Mouse (Mus musculus): ENCODE measurements around the gene Ick. TPM values are rescaled to one million over a fixed set of nuclear protein-coding genes. Genes with fewer than 3 reads are reported as not detected.

Gene Ick
- polyA plus RNA-seq, 1 experiment from 2014 or later: 28.1 TPM

GRCm38 (mm10) chr9:78154211-78154977 is 45.4 kb downstream of the Ick start:
- peaks cover 9% of the 10 kb centered on the region for H3K36me3 ChIP-seq (ENCODE audit: control insufficient read depth, insufficient read depth, low read length)

GRCm38 (mm10) chr9:78157221-78157620 is 48.2 kb downstream of the Ick start:
- Histone ChIP-seq H3K9me3 (ENCODE audit: control insufficient read depth, low read length) (no peaks in the 10 kb centered on the region), H3K9ac (ENCODE audit: low read depth, low read length) (no peak overlapping the region), H3K4me3 (ENCODE audit: low read length) (no peak overlapping the region), H3K36me3 (ENCODE audit: control insufficient read depth, insufficient read depth, low read length) (peaks cover 22% of the 10 kb centered on the region), H3K27me3 (replicated peaks; ENCODE audit: control insufficient read depth, insufficient read depth, low read length) (no peaks in the 10 kb centered on the region), H3K4me2 (ENCODE audit: low read depth, low read length) (no peak overlapping the region), H3K4me1 (ENCODE audit: control insufficient read depth, insufficient read depth, low read length) (no peaks in the 10 kb centered on the region), H3K27ac (ENCODE audit: low read length) (no peak overlapping the region)
- ATAC-seq: no peak
- WGBS: 77% methylated on average over 1 of the region's 1 CpGs

More at GRCm38 (mm10) chr9:78154211-78154977, 45.4 kb downstream of the Ick start:
- Histone ChIP-seq H3K27ac (ENCODE audit: low read length) (no peak overlapping the region), H3K9me3 (ENCODE audit: control insufficient read depth, low read length) (no peaks in the 10 kb centered on the region), H3K4me3 (ENCODE audit: low read length) (no peak overlapping the region), H3K9ac (ENCODE audit: low read depth, low read length) (no peak overlapping the region), H3K27me3 (replicated peaks; ENCODE audit: control insufficient read depth, insufficient read depth, low read length) (no peaks in the 10 kb centered on the region), H3K4me1 (ENCODE audit: control insufficient read depth, insufficient read depth, low read length) (no peaks in the 10 kb centered on the region), H3K4me2 (ENCODE audit: low read depth, low read length) (no peak overlapping the region)
- no peak; the same call in 1 of the 2 replicates for ATAC-seq
- WGBS: 76% methylated on average over 11 of the region's 11 CpGs

GRCm38 (mm10) chr9:78163291-78163690 is 54.3 kb downstream of the Ick start:
- H3K9me3 ChIP-seq (ENCODE audit: control insufficient read depth, low read length): no peaks in the 10 kb centered on the region
- no peak overlapping the region for H3K4me2 ChIP-seq (ENCODE audit: low read depth, low read length)
- no peaks in the 10 kb centered on the region for H3K4me1 ChIP-seq (ENCODE audit: control insufficient read depth, insufficient read depth, low read length)
- H3K27me3 ChIP-seq (replicated peaks; ENCODE audit: control insufficient read depth, insufficient read depth, low read length): no peaks in the 10 kb centered on the region
- H3K9ac ChIP-seq (ENCODE audit: low read depth, low read length): no peak overlapping the region
- WGBS: 55% methylated on average over 10 of the region's 10 CpGs
- H3K36me3 ChIP-seq (ENCODE audit: control insufficient read depth, insufficient read depth, low read length): peaks cover 20% of the 10 kb centered on the region
- H3K27ac ChIP-seq (ENCODE audit: low read length): no peak overlapping the region
- no peak overlapping the region for H3K4me3 ChIP-seq (ENCODE audit: low read length)
- ATAC-seq: no peak

GRCm38 (mm10) chr9:78164741-78165140 is 55.7 kb downstream of the Ick start:
- no peaks in the 10 kb centered on the region for H3K27me3 ChIP-seq (replicated peaks; ENCODE audit: control insufficient read depth, insufficient read depth, low read length)
- no peak overlapping the region for H3K27ac ChIP-seq (ENCODE audit: low read length)
- H3K9me3 ChIP-seq (ENCODE audit: control insufficient read depth, low read length): no peaks in the 10 kb centered on the region
- no peak overlapping the region for H3K4me2 ChIP-seq (ENCODE audit: low read depth, low read length)
- no peak overlapping the region for H3K9ac ChIP-seq (ENCODE audit: low read depth, low read length)
- H3K36me3 ChIP-seq (ENCODE audit: control insufficient read depth, insufficient read depth, low read length): peaks cover 20% of the 10 kb centered on the region
- no peak for ATAC-seq
- H3K4me1 ChIP-seq (ENCODE audit: control insufficient read depth, insufficient read depth, low read length): no peaks in the 10 kb centered on the region
- H3K4me3 ChIP-seq (ENCODE audit: low read length): no peak overlapping the region
- 90% methylated on average over 3 of the region's 3 CpGs for WGBS

GRCm38 (mm10) chr9:78165454-78165853 is 56.5 kb downstream of the Ick start:
- H3K9ac ChIP-seq (ENCODE audit: low read depth, low read length): no peak overlapping the region
- no peak for ATAC-seq
- no peaks in the 10 kb centered on the region for H3K9me3 ChIP-seq (ENCODE audit: control insufficient read depth, low read length)
- 93% methylated on average over 6 of the region's 6 CpGs for WGBS
- H3K27me3 ChIP-seq (replicated peaks; ENCODE audit: control insufficient read depth, insufficient read depth, low read length): no peaks in the 10 kb centered on the region
- no peak overlapping the region for H3K4me2 ChIP-seq (ENCODE audit: low read depth, low read length)
- H3K4me1 ChIP-seq (ENCODE audit: control insufficient read depth, insufficient read depth, low read length): no peaks in the 10 kb centered on the region
- peaks cover 16% of the 10 kb centered on the region for H3K36me3 ChIP-seq (ENCODE audit: control insufficient read depth, insufficient read depth, low read length)
- no peak overlapping the region for H3K27ac ChIP-seq (ENCODE audit: low read length)
- no peak overlapping the region for H3K4me3 ChIP-seq (ENCODE audit: low read length)

GRCm38 (mm10) chr9:78166694-78167452 is 57.9 kb downstream of the Ick start:
- no peaks in the 10 kb centered on the region for H3K4me1 ChIP-seq (ENCODE audit: control insufficient read depth, insufficient read depth, low read length)
- peaks cover 9% of the 10 kb centered on the region; the same call in 1 of the 2 replicates for H3K36me3 ChIP-seq (ENCODE audit: control insufficient read depth, insufficient read depth, low read length)
- no peak overlapping the region for H3K4me3 ChIP-seq (ENCODE audit: low read length)
- no peak overlapping the region for H3K9ac ChIP-seq (ENCODE audit: low read depth, low read length)
- no peak overlapping the region for H3K4me2 ChIP-seq (ENCODE audit: low read depth, low read length)
- ATAC-seq: peak; percentile 56
- no peak overlapping the region for H3K27ac ChIP-seq (ENCODE audit: low read length)
- H3K27me3 ChIP-seq (replicated peaks; ENCODE audit: control insufficient read depth, insufficient read depth, low read length): no peaks in the 10 kb centered on the region
- WGBS: 77% methylated on average over 19 of the region's 19 CpGs
- no peaks in the 10 kb centered on the region for H3K9me3 ChIP-seq (ENCODE audit: control insufficient read depth, low read length)

- no peaks in the 10 kb centered on the region for H3K27me3 ChIP-seq (replicated peaks; ENCODE audit: control insufficient read depth, insufficient read depth, low read length)
- no peak overlapping the region for H3K4me3 ChIP-seq (ENCODE audit: low read length)
- no peak overlapping the region for H3K9ac ChIP-seq (ENCODE audit: low read depth, low read length)
- ATAC-seq: no peak
- peaks cover 9% of the 10 kb centered on the region; the same call in 1 of the 2 replicates for H3K36me3 ChIP-seq (ENCODE audit: control insufficient read depth, insufficient read depth, low read length)
- no peaks in the 10 kb centered on the region for H3K4me1 ChIP-seq (ENCODE audit: control insufficient read depth, insufficient read depth, low read length)
- no peak overlapping the region for H3K4me2 ChIP-seq (ENCODE audit: low read depth, low read length)
- 87% methylated on average over 19 of the region's 19 CpGs for WGBS
- no peak overlapping the region for H3K27ac ChIP-seq (ENCODE audit: low read length)
- H3K9me3 ChIP-seq (ENCODE audit: control insufficient read depth, low read length): no peaks in the 10 kb centered on the region
Measured at GRCm38 (mm10) chr9:78167453-78167969, 58.5 kb downstream of the Ick start.

GRCm38 (mm10) chr9:78168864-78169263 is 59.9 kb downstream of the Ick start:
- no peak overlapping the region for H3K4me3 ChIP-seq (ENCODE audit: low read length)
- H3K9me3 ChIP-seq (ENCODE audit: control insufficient read depth, low read length): no peaks in the 10 kb centered on the region
- no peak overlapping the region for H3K27ac ChIP-seq (ENCODE audit: low read length)
- H3K36me3 ChIP-seq (ENCODE audit: control insufficient read depth, insufficient read depth, low read length): peaks cover 9% of the 10 kb centered on the region; the same call in 1 of the 2 replicates
- H3K9ac ChIP-seq (ENCODE audit: low read depth, low read length): no peak overlapping the region
- 92% methylated on average over 6 of the region's 6 CpGs for WGBS
- no peaks in the 10 kb centered on the region for H3K4me1 ChIP-seq (ENCODE audit: control insufficient read depth, insufficient read depth, low read length)
- no peaks in the 10 kb centered on the region for H3K27me3 ChIP-seq (replicated peaks; ENCODE audit: control insufficient read depth, insufficient read depth, low read length)
- 0 out of 2 replicates have a peak, but pooled peaks have one; percentile 22 for ATAC-seq
- no peak overlapping the region for H3K4me2 ChIP-seq (ENCODE audit: low read depth, low read length)

- 0 out of 2 replicates have a peak, but pooled peaks cover 3% of the 10 kb centered on the region for H3K4me1 ChIP-seq (ENCODE audit: control insufficient read depth, insufficient read depth, low read length)
- H3K27ac ChIP-seq (ENCODE audit: low read length): no peak overlapping the region
- no peak for ATAC-seq
- H3K9me3 ChIP-seq (ENCODE audit: control insufficient read depth, low read length): no peaks in the 10 kb centered on the region
- H3K4me2 ChIP-seq (ENCODE audit: low read depth, low read length): no peak overlapping the region
- H3K9ac ChIP-seq (ENCODE audit: low read depth, low read length): no peak overlapping the region
- WGBS: 57% methylated on average over 1 of the region's 1 CpGs
- no peak overlapping the region for H3K4me3 ChIP-seq (ENCODE audit: low read length)
- no peaks in the 10 kb centered on the region for H3K27me3 ChIP-seq (replicated peaks; ENCODE audit: control insufficient read depth, insufficient read depth, low read length)
- H3K36me3 ChIP-seq (ENCODE audit: control insufficient read depth, insufficient read depth, low read length): no peaks in the 10 kb centered on the region
Measured at GRCm38 (mm10) chr9:78174016-78174415, 65.0 kb downstream of the Ick start.
